In the genomic region with DNA sequence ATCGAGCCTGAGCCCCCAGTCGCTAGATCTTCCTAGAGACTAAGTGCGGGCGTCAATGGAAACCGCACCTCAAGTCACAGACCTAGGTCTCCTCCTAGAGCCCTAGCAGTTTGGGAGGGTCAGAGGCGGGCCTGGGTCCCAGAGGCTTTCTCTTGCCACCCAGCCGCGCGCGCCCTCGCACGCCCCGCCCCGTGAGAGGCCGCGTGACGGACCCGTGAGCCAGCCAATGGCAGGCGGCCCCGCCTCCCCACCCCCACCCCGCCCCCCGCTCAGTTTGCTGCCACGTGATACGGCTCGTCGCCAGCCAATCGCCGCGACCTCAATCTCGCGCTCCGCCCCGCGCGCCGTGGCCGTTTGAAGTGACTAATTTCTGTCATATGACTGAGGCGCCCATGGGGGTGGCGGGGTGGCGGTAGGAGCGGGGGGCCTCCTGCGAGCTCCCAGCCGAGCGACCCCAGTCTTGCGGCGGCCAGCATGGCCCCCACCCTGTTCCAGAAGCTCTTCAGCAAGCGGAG, we compare ENCODE assay signal across 8 mouse cellular contexts. TPM values are rescaled to one million over a fixed set of nuclear protein-coding genes. Genes with fewer than 3 reads are reported as not detected.
DNase-seq lines count a peak whose midpoint lies in the region; ATAC-seq and TF ChIP-seq lines count a peak whose summit lies in the region.

A gene (plus strand): TSS at position 377 of the 515 bp plus-strand sequence.

- 0% methylated on average over 46 of the region's 47 CpGs for whole genome bisulfite sequencing in forebrain, embryonic 11.5 days
- under 1% methylated on average over 47 of the region's 47 CpGs for WGBS in heart, postnatal 0 days
- under 1% methylated on average over 45 of the region's 47 CpGs for WGBS in liver, embryonic 16.5 days (ENCODE audit: insufficient replicate concordance)
- WGBS in neural tube, embryonic 13.5 days, result under 1% methylated on average over 47 of the region's 47 CpGs

- H3K4me1 ChIP-seq in CH12.LX (ENCODE audit: control insufficient read depth in 1 of 2, insufficient read depth in 2 of 2), result peaks cover 7 to 39% of the 10 kb centered on the region in 2 experiments
- no peaks in the 10 kb centered on the region; the same call in 1 of the 2 replicates for H3K4me1 ChIP-seq in forebrain, embryonic 11.5 days (replicated peaks; ENCODE audit: control insufficient read depth, insufficient read depth, low read length)
- H3K4me1 ChIP-seq in heart, postnatal 0 days (ENCODE audit: control insufficient read depth, insufficient read depth), result peaks cover 17% of the 10 kb centered on the region
- peaks cover 8% of the 10 kb centered on the region for H3K4me1 ChIP-seq in liver, embryonic 16.5 days (ENCODE audit: control insufficient read depth, low read depth, low read length)
- peaks cover 33% of the 10 kb centered on the region for H3K4me1 ChIP-seq in neural tube, embryonic 13.5 days (replicated peaks)
- no peaks in the 10 kb centered on the region; the same call in 1 of the 2 replicates for H3K4me1 ChIP-seq in testis, adult 2 months (ENCODE audit: control insufficient read depth, insufficient read depth, low read length)

- peak; percentile 98 for ATAC-seq in forebrain, embryonic 11.5 days (replicated peaks; ENCODE audit: low FRiP score)
- ATAC-seq in heart, postnatal 0 days (ENCODE audit: insufficient read depth, low read depth), result peak; percentile 94
- ATAC-seq in liver, embryonic 16.5 days (ENCODE audit: low read depth), result peak; percentile 96
- peak; percentile 97 for ATAC-seq in neural tube, embryonic 13.5 days (ENCODE audit: low read depth)

- TF ChIP-seq POLR2A in CH12.LX (IDR thresholded peaks at IDR 0.05; ENCODE audit: low read depth, low read length), result peak; percentile 89
- TF ChIP-seq POLR2A in testis, adult 2 months (IDR thresholded peaks at IDR 0.05; ENCODE audit: control insufficient read depth, low read depth, low read length), result peak; percentile 46

- H3K4me2 ChIP-seq in CH12.LX (ENCODE audit: insufficient read depth, low read depth, poor library complexity, severe bottlenecking), result peak within 1 kb of the TSS; percentile 80; the same call in 1 of the 2 replicates
- H3K4me2 ChIP-seq in forebrain, embryonic 11.5 days (ENCODE audit: low read depth, low read length, severe bottlenecking), result peak within 1 kb of the TSS; percentile 60
- peak within 1 kb of the TSS; percentile 70 for H3K4me2 ChIP-seq in heart, postnatal 0 days (ENCODE audit: low read depth, low read length)
- peak within 1 kb of the TSS; percentile 75 for H3K4me2 ChIP-seq in liver, embryonic 16.5 days (ENCODE audit: low read depth, low read length)
- peak within 1 kb of the TSS; percentile 70 for H3K4me2 ChIP-seq in neural tube, embryonic 13.5 days

- peaks cover 45% of the 10 kb centered on the region for H3K79me2 ChIP-seq in CH12.LX (replicated peaks; ENCODE audit: control insufficient read depth, extremely low read depth, insufficient read depth, poor library complexity, severe bottlenecking)

- in situ Hi-C loops in CH12.LX (cut with MboI; ENCODE audit: low pct_ligation_motif_present, low pct_unique_long_range_greater_than_20kb, low sequenced_read_pairs), result loop anchor here (5.0 to 10.0 kb wide), 2 partner anchors 89 to 133 kb away; a partner anchor contains a TSS

- dilution Hi-C loops in CH12.LX (cut with MboI; ENCODE audit: extremely low pct_ligation_motif_present, extremely low pct_unique_long_range_greater_than_20kb, low sequenced_read_pairs), result no loop called here

- H3K9ac ChIP-seq in CH12.LX (ENCODE audit: insufficient read depth, low read depth), result peak within 1 kb of the TSS; percentile 94
- H3K9ac ChIP-seq in forebrain, embryonic 11.5 days (ENCODE audit: low read length), result peak within 1 kb of the TSS; percentile 78
- peak within 1 kb of the TSS; percentile 98 for H3K9ac ChIP-seq in heart, postnatal 0 days (replicated peaks; ENCODE audit: low read depth, low read length)
- H3K9ac ChIP-seq in liver, embryonic 16.5 days (ENCODE audit: low read depth, low read length), result peak within 1 kb of the TSS; percentile 94
- H3K9ac ChIP-seq in neural tube, embryonic 13.5 days, result peak within 1 kb of the TSS; percentile 93

- TF ChIP-seq RAD21 in CH12.LX (IDR thresholded peaks at IDR 0.05; ENCODE audit: low read depth, low read length), result no peak

- no peaks in the 10 kb centered on the region for H3K27me3 ChIP-seq in CH12.LX (replicated peaks)
- no peaks in the 10 kb centered on the region for H3K27me3 ChIP-seq in forebrain, embryonic 11.5 days (ENCODE audit: control insufficient read depth, insufficient read depth, low read length)
- H3K27me3 ChIP-seq in heart, postnatal 0 days (ENCODE audit: control insufficient read depth, insufficient read depth, low read length), result no peaks in the 10 kb centered on the region
- H3K27me3 ChIP-seq in liver, embryonic 16.5 days (ENCODE audit: control insufficient read depth, insufficient read depth, low read depth, low read length), result no peaks in the 10 kb centered on the region
- H3K27me3 ChIP-seq in neural tube, embryonic 13.5 days, result no peaks in the 10 kb centered on the region
- no peaks in the 10 kb centered on the region for H3K27me3 ChIP-seq in testis, adult 2 months (ENCODE audit: control insufficient read depth, insufficient read depth, low read length)

- peak; percentile 96 for DNase-seq in CH12.LX (ENCODE audit: extremely low read depth)
- DNase-seq in c-Kit-positive CD71-positive TER-119-negative erythroid progenitor cells, embryonic 14.5 days (ENCODE audit: low read depth), result peak; percentile 83
- peak; percentile 98 for DNase-seq in forebrain, embryonic 11.5 days (ENCODE audit: low spot score)
- DNase-seq in heart, postnatal 0 days (ENCODE audit: low spot score), result peak; percentile 93
- peak; percentile 96 to 98 for DNase-seq in kidney, postnatal 4 days

- H3K27ac ChIP-seq in CH12.LX (ENCODE audit: insufficient read depth, low read depth), result peak within 1 kb of the TSS; percentile 50
- H3K27ac ChIP-seq in forebrain, embryonic 11.5 days (ENCODE audit: low read depth, low read length), result peak within 1 kb of the TSS; percentile 46
- H3K27ac ChIP-seq in heart, postnatal 0 days (ENCODE audit: low read depth), result peak within 1 kb of the TSS; percentile 98
- H3K27ac ChIP-seq in liver, embryonic 16.5 days (ENCODE audit: low read length), result peak within 1 kb of the TSS; percentile 87
- H3K27ac ChIP-seq in neural tube, embryonic 13.5 days (replicated peaks), result peak within 1 kb of the TSS; percentile 84
- H3K27ac ChIP-seq in testis, adult 2 months (ENCODE audit: control insufficient read depth, insufficient read depth, low read depth, low read length), result peak within 1 kb of the TSS; percentile 96

- no peak; the same call in 1 of the 2 replicates for TF ChIP-seq EP300 in CH12.LX (IDR thresholded peaks at IDR 0.05; ENCODE audit: low read length)
- 0 out of 2 replicates have a peak, but pooled peaks have one; percentile 30 for TF ChIP-seq EP300 in heart, postnatal 0 days (IDR thresholded peaks at IDR 0.05; ENCODE audit: low read depth)

- TF ChIP-seq CTCF in CH12.LX (conservative IDR thresholded peaks at IDR 0.05 in 1 of 2, IDR thresholded peaks at IDR 0.05 in 1 of 2; ENCODE audit: low read depth in 2 of 2, low read length in 2 of 2), result no peak
- TF ChIP-seq CTCF in heart, postnatal 0 days (IDR thresholded peaks at IDR 0.05; ENCODE audit: low read depth), result no peak
- no peak for TF ChIP-seq CTCF in testis, adult 2 months (IDR thresholded peaks at IDR 0.05; ENCODE audit: control insufficient read depth, insufficient read depth, insufficient replicate concordance, low read depth, low read length)

- peak within 1 kb of the TSS; percentile 57 to 96 (median 89) for H3K4me3 ChIP-seq in CH12.LX (replicated peaks in 1 of 3; ENCODE audit: low read depth in 2 of 3, low read length in 2 of 3, poor library complexity in 1 of 3)
- H3K4me3 ChIP-seq in forebrain, embryonic 11.5 days (ENCODE audit: low read depth, low read length), result peak within 1 kb of the TSS; percentile 90
- peak within 1 kb of the TSS; percentile 99 for H3K4me3 ChIP-seq in heart, postnatal 0 days (ENCODE audit: low read depth, low read length)
- H3K4me3 ChIP-seq in liver, embryonic 16.5 days (ENCODE audit: low read depth, low read length), result peak within 1 kb of the TSS; percentile 82
- peak within 1 kb of the TSS; percentile 91 for H3K4me3 ChIP-seq in neural tube, embryonic 13.5 days
- peak within 1 kb of the TSS; percentile 98 for H3K4me3 ChIP-seq in testis, adult 2 months (ENCODE audit: control insufficient read depth, low read depth, low read length)

- peaks cover 0 to 12% of the 10 kb centered on the region in 2 experiments for H3K36me3 ChIP-seq in CH12.LX (replicated peaks in 1 of 2; ENCODE audit: control insufficient read depth in 1 of 2, insufficient read depth in 1 of 2, low read length in 1 of 2)
- H3K36me3 ChIP-seq in forebrain, embryonic 11.5 days (ENCODE audit: control insufficient read depth, insufficient read depth, low read length), result no peaks in the 10 kb centered on the region
- H3K36me3 ChIP-seq in heart, postnatal 0 days (replicated peaks; ENCODE audit: control insufficient read depth, insufficient read depth, low read length), result no peaks in the 10 kb centered on the region
- H3K36me3 ChIP-seq in liver, embryonic 16.5 days (ENCODE audit: control insufficient read depth, insufficient read depth), result no peaks in the 10 kb centered on the region
- no peaks in the 10 kb centered on the region for H3K36me3 ChIP-seq in neural tube, embryonic 13.5 days
- H3K36me3 ChIP-seq in testis, adult 2 months (ENCODE audit: control insufficient read depth, insufficient read depth, low read length), result no peaks in the 10 kb centered on the region

- H3K9me3 ChIP-seq in CH12.LX (replicated peaks; ENCODE audit: low read length), result no peaks in the 10 kb centered on the region
- H3K9me3 ChIP-seq in forebrain, embryonic 11.5 days (ENCODE audit: control insufficient read depth, low read length), result no peaks in the 10 kb centered on the region
- H3K9me3 ChIP-seq in heart, postnatal 0 days (replicated peaks; ENCODE audit: control insufficient read depth, low read length), result no peaks in the 10 kb centered on the region
- H3K9me3 ChIP-seq in liver, embryonic 16.5 days (replicated peaks; ENCODE audit: control insufficient read depth, low read length), result no peaks in the 10 kb centered on the region
- no peaks in the 10 kb centered on the region for H3K9me3 ChIP-seq in neural tube, embryonic 13.5 days

TF ChIP-seq in CH12.LX, 34 proteins besides CTCF, POLR2A, EP300 and RAD21 (continues in another document):
- TF ChIP-seq SIN3A (IDR thresholded peaks at IDR 0.05; ENCODE audit: low read length), result peak; percentile 64
- no peak; the same call in 1 of the 2 replicates for TF ChIP-seq USF2 (conservative IDR thresholded peaks at IDR 0.05; ENCODE audit: low read depth, low read length)

RNA-seq across cellular contexts. Expression of the gene that starts here (rescaled TPM):
- total RNA-seq in CH12.LX (2012; rRNA removed) (15.4 and 15.5 TPM in 2 replicates), CH12.LX (2014; rRNA removed) (24.5 and 29.5 TPM in 2 replicates)
- 20.7 and 21.8 TPM in 2 replicates for polyA plus RNA-seq in CH12.LX (2012; ENCODE audit: insufficient read length, low read depth)
- 12.0 and 13.4 TPM in 2 replicates for polyA plus RNA-seq in forebrain, embryonic 11.5 days (2014; fragmentation: Nextera tagmentation; extraction: Ambion mirVana)
- 22.8 and 27.2 TPM in 2 replicates for total RNA-seq in heart, postnatal 0 days (2014; rRNA removed; ENCODE audit: low replicate concordance)
- 8.0 and 8.8 TPM in 2 replicates for polyA plus RNA-seq in heart, postnatal 0 days (2015; fragmentation: Nextera tagmentation; extraction: Ambion mirVana)
- 5.3 and 5.6 TPM in 2 replicates for polyA plus RNA-seq in liver, embryonic 16.5 days (2015; fragmentation: Nextera tagmentation; extraction: Ambion mirVana)
- 9.6 and 10.4 TPM in 2 replicates for polyA plus RNA-seq in neural tube, embryonic 13.5 days (2015; fragmentation: Nextera tagmentation; extraction: Ambion mirVana)
- 8.1 and 9.8 TPM in 2 replicates for polyA plus RNA-seq in testis, adult 2 months (2012; rRNA removed)

Comparison
In these comparisons a context has a peak if more than half of its experiments do, and no peak if none do; other contexts are left out.
1. Peak in every context shown above with its lines: DNase-seq, ATAC-seq, H3K4me3 ChIP-seq and H3K27ac ChIP-seq.
2. H3K27ac ChIP-seq: peak in every context shown above with its lines; median percentile 98 in heart, postnatal 0 days; 96 in testis, adult 2 months; 87 in liver, embryonic 16.5 days; 84 in neural tube, embryonic 13.5 days; 50 in CH12.LX; 46 in forebrain, embryonic 11.5 days.